Mouse (Mus musculus) fat pad, adult 2 months (tissue): ENCODE data around the gene Lhx9.
"Not testable (repeated sequence)": the region's sequence is repeated elsewhere in the genome, so short reads cannot be mapped to it uniquely, and the experiment has no call there.

Experiments used
- DNase-seq: peaks from one replicate; pipeline ENCODE4 v3.0.0-alpha.2; 2011; ENCODE audit warnings: low read depth, low spot score; ENCODE audit errors: extremely low read depth

Gene Lhx9

DNA sequence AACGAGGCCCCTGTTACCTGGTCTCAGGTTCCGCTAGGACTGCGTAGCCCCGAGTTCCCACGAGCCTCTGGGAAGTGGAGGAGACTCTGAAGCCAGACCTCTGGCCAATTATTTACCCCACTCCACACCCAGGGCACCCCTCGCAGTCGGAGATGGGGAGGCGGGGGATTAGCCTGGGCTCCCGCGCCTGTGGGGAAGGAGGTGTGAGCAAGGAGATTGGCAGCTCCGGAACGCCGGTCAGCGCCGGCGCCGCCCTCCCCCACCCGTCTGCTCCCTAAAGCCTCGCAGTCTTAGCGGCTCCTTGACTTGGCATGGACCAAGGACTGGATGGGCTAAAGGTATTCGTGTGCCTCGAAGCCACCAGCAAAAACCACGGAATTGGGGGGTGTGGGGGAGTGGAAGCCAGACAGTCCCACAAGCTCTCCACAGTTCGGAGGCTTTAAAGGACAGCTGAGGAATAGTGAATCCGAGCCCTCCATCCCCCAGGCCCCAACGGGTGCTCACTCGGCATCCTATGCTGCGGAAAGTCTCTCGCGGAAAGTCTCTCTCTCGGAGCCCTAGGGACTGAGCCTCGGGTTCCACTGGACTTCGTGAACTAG is at the start of gene Lhx9:
Gene Lhx9, minus strand, starts transcription at position 67 of the 599 bp plus-strand sequence.
- no peak for DNase-seq

DNA sequence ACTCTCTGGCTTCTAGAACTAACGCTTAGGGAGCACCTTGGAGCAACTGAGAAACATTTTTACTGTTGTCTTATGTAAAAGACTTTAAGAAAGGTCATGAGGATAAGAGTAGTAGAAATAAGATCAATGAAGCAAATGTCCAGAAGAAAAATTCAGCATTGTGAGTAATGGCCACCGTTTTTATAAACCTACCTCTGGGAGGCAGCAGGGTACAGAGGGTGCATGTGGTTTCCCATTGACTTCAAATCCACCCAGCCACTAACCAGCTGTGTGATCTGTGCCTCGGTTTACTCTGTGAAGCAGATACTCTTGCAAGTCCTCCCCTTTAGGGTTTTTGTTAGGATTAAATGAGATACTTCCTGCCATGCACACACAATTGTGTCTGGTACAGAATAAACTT is 47.7 kb upstream of the Lhx9 start:
- no peak for DNase-seq

DNA sequence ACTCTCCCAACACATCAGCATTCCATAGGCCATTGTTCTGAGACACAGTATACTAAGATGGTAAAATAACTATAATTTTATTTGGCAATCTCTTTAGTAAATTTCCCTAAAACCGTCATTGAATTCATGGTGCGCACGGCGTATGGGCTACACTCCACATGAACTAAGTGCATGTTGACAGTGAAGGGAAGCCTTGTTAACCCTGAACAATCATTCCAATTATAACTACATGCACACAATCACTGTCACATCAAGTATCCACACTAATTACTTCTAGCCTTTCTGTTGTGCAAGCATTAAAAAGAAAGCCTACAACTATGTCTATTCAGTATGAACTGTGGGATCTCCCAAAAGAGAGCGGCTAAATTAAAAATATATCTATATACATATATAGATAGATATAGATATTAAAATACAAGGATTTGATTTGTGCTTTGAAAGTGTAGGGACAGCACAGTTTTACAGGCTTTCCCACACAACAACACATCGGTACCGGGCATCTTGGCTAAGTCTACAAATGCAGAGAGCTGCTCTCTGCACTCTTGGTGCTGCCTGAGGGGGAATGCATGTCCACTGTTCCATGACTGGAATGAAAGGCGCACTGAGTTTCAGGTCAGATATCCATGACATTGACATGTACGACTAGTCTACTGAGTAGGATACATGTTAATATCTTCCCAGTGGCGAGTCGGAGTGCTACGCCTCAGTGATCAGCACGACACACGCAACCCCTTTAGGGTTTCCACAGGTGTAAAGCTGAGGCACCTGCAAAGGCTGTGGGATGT is 29.3 kb upstream of the Lhx9 start:
- no peak for DNase-seq

DNA sequence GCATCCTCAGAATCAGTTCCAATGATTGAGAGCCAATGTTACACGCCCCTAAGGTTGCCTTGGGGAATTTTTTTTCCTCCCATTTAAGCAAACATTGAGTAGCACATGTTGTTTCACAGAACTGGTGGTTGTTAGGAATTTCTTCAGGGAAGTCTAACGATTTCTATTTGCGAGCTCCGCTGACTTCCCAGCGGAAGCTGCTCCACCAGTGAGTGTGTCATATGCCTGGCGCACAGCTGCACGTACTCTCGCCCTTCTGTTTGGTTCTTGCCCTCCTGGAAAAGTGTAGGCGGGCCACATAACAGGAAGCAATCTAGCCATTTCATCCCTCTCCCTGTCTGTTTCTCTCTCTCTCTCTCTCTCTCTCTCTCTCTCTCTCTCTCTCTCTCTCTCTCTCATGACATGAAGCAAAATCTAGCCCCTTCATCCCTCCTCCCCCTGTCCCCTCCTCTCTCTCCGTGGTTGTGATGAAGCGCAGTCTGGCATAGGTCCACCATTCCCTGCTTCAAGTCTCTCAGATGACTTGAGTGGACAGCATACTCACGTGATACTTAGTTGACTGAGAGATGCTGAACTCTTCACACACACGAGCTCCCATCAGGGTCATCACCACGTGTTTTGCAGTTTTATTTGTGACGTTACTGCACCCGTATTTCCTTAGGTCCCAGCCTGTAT is 28.1 kb upstream of the Lhx9 start:
- no peak for DNase-seq

DNA sequence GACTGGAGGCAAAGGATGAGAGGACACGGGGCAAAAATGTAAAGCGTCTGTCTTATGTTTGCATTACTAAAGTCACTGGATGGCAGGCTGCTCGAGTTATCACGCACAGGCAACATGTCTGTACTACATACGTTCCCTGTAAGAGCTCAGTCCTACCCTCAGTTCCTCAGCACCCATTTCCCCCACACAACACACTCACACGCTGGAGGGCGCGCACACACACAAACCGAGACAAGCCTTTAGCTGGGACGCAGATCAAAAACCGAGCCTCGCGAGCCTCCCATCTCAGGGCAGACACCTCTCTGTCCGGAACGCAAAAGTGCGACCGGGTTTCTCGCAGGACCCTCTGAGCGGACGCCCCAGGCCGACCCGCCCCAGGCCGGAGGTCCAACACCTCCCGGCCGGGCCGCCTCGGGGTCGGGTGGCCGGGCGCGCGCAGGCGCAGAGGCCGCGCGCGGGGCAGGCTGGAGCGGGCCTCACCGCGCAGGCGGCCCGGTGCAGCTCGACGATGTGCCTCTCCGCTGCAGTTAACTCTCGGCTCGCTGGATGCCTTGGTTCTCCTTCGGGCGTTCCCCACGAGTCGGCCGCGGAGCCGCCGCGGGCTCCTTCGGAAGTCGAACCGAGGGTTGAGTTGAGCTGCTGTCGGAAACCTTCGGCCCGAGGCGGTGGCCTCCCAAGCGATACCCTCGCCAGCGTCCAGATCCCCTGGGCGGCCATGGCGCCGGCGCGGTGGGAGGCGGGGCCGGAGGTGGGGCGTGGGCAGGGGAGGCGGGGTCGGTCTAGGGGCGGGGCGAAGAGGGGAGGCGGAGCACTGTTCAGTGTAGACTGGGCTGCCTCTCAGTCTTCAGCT is 7.9 kb upstream of the Lhx9 start, which contains the start of gene 2310009B15Rik:
Gene 2310009B15Rik, minus strand, starts transcription at position 752 of the 850 bp plus-strand sequence.
- DNase-seq: not testable (repeated sequence)

DNA sequence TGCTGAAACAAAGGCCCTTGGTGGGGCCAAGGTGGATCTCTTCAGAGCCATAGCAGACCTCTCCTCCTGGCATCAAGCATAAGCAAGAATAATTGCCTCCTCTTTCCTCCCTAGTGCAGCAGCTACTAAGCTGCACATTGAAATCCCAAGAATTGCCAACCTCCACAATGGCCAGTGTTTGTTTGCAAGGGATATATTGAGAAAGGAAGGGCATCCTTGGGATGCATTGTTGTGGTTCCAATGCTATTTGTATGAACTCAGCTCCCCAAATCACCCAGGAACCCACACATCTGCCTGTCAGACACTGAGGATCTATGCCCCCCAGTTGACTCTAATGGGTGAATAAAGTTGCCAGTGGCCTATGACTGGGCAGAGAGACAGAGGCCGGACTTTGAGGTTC is 2.4 kb upstream of the Lhx9 start:
- DNase-seq: no peak

DNA sequence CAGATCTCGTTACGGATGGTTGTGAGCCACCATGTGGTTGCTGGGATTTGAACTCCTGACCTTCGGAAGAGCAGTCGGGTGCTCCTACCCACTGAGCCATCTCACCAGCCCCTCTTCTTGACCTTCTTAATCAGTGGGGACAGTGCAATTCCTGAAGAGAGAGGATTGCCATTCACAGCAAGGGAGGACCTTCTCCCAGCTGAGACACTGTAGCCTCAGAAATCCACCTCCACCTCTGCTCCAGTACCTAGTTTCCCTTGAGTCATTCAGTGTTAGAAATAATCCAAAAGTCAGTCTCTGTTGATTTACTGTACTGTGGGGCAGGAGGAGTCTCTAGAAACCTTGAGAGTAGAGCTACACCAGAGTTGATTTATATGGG is 1.8 kb upstream of the Lhx9 start:
- DNase-seq: no peak

DNA sequence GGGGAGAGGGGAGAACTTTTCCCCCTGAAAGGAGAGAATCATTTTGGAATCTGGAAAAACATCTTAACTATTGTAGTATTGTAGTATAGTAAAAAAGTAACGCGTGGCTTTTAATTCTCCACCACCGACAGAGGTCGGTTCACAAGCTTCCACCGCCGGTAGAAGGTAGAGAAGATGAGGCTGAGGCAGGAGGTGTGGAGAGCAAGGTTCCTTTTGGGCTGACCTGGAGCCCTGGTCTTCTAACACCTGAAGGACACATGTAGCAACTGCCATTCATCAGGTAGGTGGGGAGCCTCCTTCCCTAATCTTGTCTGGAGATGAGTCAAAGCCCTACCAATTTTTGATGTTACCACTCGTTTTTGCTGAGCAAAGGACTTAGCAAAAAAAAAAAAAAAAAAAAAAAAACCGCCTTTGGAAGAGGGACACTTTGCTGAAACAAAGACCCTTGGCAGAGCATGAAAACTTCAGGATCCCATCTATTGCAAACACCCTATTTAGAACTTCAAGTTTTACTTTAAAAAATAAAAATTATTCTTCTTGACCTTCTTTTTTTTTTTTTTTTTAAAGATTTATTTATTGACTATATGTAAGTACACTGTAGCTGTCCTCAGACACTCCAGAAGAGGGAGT is 1.3 kb upstream of the Lhx9 start:
- DNase-seq: no peak

DNA sequence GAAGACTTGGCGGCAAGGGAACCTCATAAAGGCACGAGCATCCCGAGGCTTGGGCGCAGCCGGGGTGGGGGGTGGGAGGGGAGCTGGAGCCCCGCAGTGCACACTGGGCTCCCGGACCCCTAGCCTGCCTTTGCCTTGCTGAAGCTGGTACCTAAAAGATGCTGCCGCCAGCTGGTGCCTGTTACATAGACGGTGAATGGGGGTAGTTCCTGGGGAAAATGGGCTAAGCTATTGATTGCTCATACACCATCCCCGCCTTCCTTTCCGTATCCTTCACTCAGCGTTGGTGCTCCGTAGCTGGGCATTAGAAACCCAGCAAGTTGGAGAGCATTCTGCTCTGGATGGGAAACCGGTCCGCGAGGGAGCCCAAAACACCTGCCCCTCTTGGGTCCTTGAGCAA is 351 bp downstream of the Lhx9 start:
- no peak for DNase-seq

DNA sequence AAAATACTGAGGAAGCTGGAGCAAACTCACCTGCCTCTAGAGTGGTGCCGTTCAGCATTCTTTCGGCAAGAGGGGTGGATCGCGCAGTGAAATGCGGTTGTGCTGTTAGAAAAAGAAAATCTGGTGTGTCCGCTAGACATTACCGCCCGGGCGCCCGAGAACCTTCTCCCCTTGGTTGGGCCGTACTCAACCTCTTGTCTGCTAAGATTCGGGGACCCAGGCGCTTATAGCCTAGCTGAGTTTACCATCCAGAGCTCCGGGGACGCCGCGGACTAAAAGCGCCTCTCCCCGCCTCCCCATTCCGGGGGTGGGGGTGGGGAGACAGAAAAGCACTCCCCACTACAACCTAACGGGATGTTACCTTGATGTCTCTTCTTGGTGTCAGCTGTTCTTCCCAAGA is 1.2 kb downstream of the Lhx9 start:
- no peak for DNase-seq

DNA sequence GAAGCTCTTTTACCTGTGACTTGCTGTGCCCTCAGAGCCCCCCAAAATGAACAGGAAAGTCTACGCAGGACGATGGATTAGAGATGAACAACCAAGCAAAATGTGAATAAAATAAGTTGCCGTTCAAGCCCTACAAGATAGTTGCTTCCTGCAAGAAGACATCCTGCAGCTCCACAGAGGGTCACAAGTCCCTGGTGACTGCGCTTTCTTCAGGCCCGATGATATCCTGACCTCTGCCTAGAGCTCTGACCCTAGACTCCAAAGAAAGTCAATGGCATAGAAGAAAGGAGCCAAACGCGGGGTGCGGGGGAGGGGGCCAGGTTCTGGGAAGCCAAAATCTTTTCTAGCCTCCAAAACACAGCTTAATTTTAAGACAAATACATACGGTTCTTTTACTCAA is 1.8 kb downstream of the Lhx9 start:
- no peak for DNase-seq

DNA sequence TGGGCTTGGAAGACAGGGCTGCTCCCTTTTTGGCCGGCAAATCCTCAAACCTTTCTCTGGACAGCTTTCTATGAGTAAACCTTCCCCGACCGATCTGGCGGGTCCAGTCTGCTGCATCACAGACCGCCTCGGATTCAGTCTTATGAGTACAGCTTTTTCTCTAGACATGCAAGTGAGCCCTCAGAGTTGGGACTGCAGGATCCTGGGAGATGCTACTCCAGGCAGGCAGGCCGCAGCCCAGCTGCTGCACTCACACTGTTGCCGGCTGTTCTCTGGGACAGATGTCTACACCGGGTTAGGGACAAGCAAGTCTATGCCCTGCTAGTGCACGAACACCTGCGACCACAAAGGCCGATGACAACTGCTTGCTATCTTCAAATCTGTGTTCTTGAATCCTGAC is 2.2 kb downstream of the Lhx9 start:
- DNase-seq: no peak

DNA sequence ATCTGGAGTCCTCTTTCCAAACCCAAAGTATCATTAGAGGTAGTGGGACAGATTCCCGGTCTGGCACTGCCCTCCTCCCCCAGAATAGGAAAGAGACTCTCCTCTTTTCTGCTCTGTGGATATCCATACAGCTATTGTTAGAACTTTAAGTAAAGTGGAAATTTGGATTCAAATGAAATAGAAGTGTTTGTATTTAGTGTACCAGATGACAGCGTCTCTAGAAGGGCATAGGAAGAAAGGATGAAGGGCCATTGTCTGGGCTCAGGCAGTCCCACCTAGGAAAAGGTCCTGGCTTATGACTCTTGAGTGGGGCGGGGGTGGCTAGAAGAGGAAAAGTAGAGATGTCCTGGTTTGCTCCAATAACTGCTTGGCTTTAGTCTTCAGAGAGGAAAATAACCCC is 2.9 kb downstream of the Lhx9 start:
- DNase-seq: no peak

DNA sequence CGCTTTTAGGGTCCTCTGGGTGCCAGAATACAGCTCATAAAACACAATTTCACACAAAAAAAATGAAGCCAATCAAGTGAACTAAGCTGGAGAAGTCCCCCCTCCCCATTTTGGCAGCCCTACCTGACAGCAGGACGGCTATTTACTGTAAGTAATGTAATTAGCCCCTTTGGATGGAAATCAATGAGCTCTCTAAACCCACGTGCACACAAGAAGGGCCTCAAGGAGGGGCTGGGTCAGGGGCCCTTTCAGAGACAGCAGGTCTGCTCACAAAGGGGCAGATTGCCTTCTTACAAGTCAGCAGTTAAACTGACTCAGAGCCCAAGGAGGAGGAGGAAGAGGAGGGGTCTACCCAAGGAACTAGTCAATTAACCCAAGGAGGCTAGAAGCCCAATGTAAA is 4.2 kb downstream of the Lhx9 start:
- no peak for DNase-seq

DNA sequence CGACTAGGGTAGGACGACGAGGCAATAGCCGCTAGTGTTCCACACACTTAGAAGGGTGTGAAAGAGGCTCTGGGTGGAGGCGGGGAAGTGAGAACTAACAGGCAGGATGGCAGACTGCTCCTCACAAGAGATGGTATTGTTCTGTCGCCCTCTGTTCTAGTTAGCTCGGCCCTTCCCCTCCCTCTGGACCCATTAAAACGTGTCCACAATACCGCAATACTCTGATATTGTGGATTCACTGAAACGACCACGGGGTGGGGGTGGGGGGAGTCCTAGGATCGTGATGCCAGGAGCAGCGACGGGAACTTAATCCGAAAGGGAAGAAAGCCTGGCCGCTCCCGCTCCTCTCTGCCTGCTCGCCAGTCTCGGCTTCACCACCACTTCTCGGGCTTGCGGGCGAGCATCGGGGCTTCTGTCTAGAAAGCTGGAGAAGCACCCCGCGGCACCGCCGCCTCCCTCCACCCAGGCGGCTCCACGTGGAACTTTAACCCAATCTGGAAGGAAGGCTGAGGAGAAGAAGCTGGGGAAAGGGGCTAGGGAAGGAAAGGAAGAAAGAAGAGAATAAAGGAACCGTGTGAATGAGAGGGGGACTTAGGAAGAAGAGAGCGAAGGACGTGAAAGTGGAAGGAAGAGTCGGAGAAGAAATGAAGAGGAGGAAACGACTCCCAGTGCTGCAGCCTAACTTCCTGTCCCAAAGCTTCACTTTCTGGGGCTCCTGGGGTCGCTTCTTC is 4.9 kb downstream of the Lhx9 start:
- no peak for DNase-seq

DNA sequence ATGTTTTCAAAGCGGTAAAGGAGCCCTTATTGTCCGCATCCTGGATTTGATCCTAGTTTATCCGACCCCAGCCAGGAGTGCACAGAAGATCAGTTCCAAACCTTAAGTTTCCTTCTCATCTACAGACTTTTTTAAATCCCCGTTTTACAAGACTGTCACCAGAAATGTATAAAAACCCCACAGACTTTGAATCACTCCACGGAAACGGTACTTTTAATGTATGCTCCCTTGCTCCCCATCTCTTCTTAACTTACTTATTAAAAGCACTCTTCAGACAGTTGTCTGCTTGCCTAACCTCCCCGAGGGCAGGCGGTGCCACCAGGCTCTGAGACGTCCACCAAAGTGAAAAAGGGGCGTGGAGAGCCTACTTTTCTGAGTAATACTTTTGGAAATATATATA is 5.6 kb downstream of the Lhx9 start:
- DNase-seq: no peak

DNA sequence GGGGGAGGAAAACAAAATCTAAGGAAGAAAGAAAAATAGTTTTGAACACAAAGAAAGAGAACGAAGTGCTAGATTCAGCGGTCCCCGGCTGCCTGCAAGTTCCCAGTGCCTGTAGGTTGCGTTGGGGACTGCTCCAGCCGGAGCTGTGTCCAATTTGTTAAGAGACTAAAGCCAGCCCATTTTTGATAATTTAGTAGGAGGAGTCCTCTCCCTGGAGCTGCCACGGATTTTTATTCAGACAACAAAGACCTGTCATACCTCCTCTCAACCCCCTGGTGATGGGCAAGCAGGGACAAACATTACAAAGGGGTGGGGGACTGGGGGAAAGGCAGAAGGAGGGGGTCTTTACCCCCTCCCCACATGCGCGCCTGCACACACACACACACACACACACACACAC is 6.1 kb downstream of the Lhx9 start:
- DNase-seq: no peak

DNA sequence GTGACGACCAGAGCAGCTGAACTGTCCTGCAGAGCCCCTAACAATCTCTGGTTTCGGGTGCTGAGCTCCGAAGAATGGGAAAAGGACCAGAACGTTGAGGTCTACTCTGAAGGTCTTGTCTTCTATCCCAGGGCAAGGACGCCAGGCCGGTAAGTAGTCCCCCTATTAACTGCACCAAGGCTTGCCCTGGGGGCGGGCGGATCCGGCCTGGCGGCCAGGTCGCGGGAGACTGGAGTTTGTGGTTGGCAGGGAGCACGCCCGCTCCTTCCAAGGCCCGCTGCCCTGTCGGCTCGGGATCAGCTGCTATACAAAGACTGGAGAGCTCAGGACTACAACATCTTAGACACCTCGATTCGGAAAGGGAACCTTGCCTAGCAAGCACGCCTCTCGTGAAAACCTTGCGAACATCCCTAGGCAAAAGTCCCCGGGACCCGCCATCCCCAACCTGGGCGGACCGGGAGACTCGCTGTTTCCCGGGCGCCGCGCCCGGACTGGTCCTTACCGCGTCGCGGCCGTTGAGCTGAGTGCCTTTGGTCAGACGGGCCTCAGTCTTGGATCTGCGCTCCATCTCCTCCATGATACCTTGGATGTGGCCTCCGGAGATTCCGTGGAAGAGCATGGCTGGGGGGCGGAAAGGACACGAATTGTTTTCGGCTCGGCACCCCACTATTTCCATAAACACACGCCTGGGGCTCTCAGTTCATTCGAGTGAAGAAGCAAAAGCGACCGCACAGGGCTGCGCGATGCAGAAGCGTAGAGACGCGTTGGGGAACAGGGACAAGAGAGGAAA is 6.9 kb downstream of the Lhx9 start:
- no peak for DNase-seq
